Mouse (Mus musculus) right cerebral cortex, postnatal 4 days (tissue): Measurements from ENCODE around the gene Sox15.

Source experiments
- DNase-seq: peaks from one replicate; pipeline ENCODE4 v3.0.0-alpha.2; 2022

Sox15 gene

GRCm38 (mm10) chr11:69645860-69646259, 9.3 kb upstream of the Sox15 start:
- no peak for DNase-seq

GRCm38 (mm10) chr11:69653399-69653798, 1.7 kb upstream of the Sox15 start:
- no peak for DNase-seq

- no peak for DNase-seq
These were observed 354 bp upstream of the Sox15 start for GRCm38 (mm10) chr11:69654760-69655159.

GRCm38 (mm10) chr11:69656065-69656455, 946 bp downstream of the Sox15 start:
- no peak for DNase-seq

GRCm38 (mm10) chr11:69656617-69657461, 1.7 kb downstream of the Sox15 start:
- peak; percentile 43 for DNase-seq

- DNase-seq, result no peak
These were observed 2.4 kb downstream of the Sox15 start for GRCm38 (mm10) chr11:69657462-69657881.

- no peak for DNase-seq
These were observed 6.2 kb downstream of the Sox15 start for GRCm38 (mm10) chr11:69661221-69661881.

- DNase-seq, result peak; percentile 91
These were observed 7.3 kb downstream of the Sox15 start, which contains the start of gene Mpdu1 for GRCm38 (mm10) chr11:69662213-69662966. Mpdu1 (minus strand) TSS chr11:69662642.

- DNase-seq, result no peak
These were observed 8.0 kb downstream of the Sox15 start for GRCm38 (mm10) chr11:69662967-69663671.

GRCm38 (mm10) chr11:69663795-69664194, 8.7 kb downstream of the Sox15 start:
- no peak for DNase-seq

GRCm38 (mm10) chr11:69664841-69665240, 9.7 kb downstream of the Sox15 start:
- no peak for DNase-seq

- no peak for DNase-seq
These were observed 10.4 kb downstream of the Sox15 start for GRCm38 (mm10) chr11:69665457-69665960.

- DNase-seq, result no peak
These were observed 11.0 kb downstream of the Sox15 start, which contains the start of gene Cd68 for GRCm38 (mm10) chr11:69665961-69666664. Cd68 (minus strand) TSS chr11:69666153.

GRCm38 (mm10) chr11:69666665-69667005, 11.5 kb downstream of the Sox15 start:
- DNase-seq, result no peak

- peak; percentile 96 for DNase-seq
These were observed 15.9 kb downstream of the Sox15 start for GRCm38 (mm10) chr11:69670786-69671725.

GRCm38 (mm10) chr11:69671726-69672124, 16.6 kb downstream of the Sox15 start:
- DNase-seq, result no peak

- DNase-seq, result peak; percentile 98
These were observed 17.1 kb downstream of the Sox15 start, which contains the start of gene Eif4a1 for GRCm38 (mm10) chr11:69672211-69672706. Eif4a1 (minus strand) TSS chr11:69672423.

- DNase-seq, result no peak
These were observed 24.0 kb downstream of the Sox15 start for GRCm38 (mm10) chr11:69679144-69679543.

- DNase-seq, result no peak
These were observed 25.2 kb downstream of the Sox15 start for GRCm38 (mm10) chr11:69680136-69680855.
